Mouse (Mus musculus) heart, embryonic 11.5 days (tissue): ENCODE results near the gene Sp1. TPM values are rescaled to one million over a fixed set of nuclear protein-coding genes. Genes with fewer than 3 reads are reported as not detected.
A peak's percentile ranks its signal among the peaks of the same experiment; 100 is the strongest.

Source experiments
- ATAC-seq: fragments of 200-750 bp; cut with Nextera tagmentation; replicated peaks from 2 replicates; pipeline ENCODE4 v1.8.0; 2017; ENCODE audit warnings: moderate library complexity; ENCODE audit not compliant: insufficient number of reproducible peaks, low FRiP score, low TSS enrichment
- H3K27ac ChIP-seq: fragments of 300-500 bp; sonication (generic); 2 replicates; pipeline ENCODE4 v1.5.1; 2014; ENCODE audit warnings: mild to moderate bottlenecking, low read depth, low read length
- H3K27me3 ChIP-seq: fragments of 300-500 bp; sonication (generic); 2 replicates; pipeline ENCODE4 v1.6.1; 2014; ENCODE audit warnings: mild to moderate bottlenecking, low read length, mixed read lengths; ENCODE audit not compliant: control insufficient read depth, insufficient read depth
- H3K36me3 ChIP-seq: fragments of 300-500 bp; sonication (generic); 2 replicates; pipeline ENCODE4 v1.6.1; 2014; ENCODE audit warnings: mild to moderate bottlenecking, low read length, moderate library complexity, mixed read lengths; ENCODE audit not compliant: control insufficient read depth, insufficient read depth
- H3K4me1 ChIP-seq: fragments of 300-500 bp; sonication (generic); 2 replicates; pipeline ENCODE4 v1.6.1; 2014; ENCODE audit warnings: low read length; ENCODE audit not compliant: control insufficient read depth, insufficient read depth
- H3K4me2 ChIP-seq: fragments of 300-500 bp; sonication (generic); 2 replicates; pipeline ENCODE4 v1.6.1; 2014; ENCODE audit warnings: mild to moderate bottlenecking, moderate library complexity
- H3K4me3 ChIP-seq: fragments of 300-500 bp; sonication (generic); 2 replicates; pipeline ENCODE4 v1.5.1; 2014; ENCODE audit warnings: low read depth, low read length
- H3K9ac ChIP-seq: fragments of 300-500 bp; sonication (generic); 2 replicates; pipeline ENCODE4 v1.6.1; 2014; ENCODE audit warnings: mild to moderate bottlenecking, low read depth, low read length, moderate library complexity
- H3K9me3 ChIP-seq: fragments of 300-500 bp; sonication (generic); replicated peaks from 2 replicates; pipeline ENCODE4 v1.6.1; 2016; ENCODE audit warnings: low read length; ENCODE audit not compliant: control insufficient read depth
- WGBS: fragments of 180-500 bp; shearing (Covaris S2); extraction: QIAGEN DNeasy Blood & Tissue Kit; methylation state at CpG from one replicate; pipeline ENCODE4 v1.1.7; 2014; ENCODE audit not compliant: insufficient replicate concordance; 5-methylcytosine and 5-hydroxymethylcytosine counted together
- polyA plus RNA-seq: library from polyadenylated mRNA; unstranded; fragments of >200 nt; fragmentation: Nextera tagmentation; extraction: Ambion mirVana; gene quantifications from 2 replicates; pipeline ENCODE4 v1.2.1, GENCODE M21; 2014

Gene Sp1
- 7.5 and 8.1 TPM in 2 replicates for polyA plus RNA-seq

DNA sequence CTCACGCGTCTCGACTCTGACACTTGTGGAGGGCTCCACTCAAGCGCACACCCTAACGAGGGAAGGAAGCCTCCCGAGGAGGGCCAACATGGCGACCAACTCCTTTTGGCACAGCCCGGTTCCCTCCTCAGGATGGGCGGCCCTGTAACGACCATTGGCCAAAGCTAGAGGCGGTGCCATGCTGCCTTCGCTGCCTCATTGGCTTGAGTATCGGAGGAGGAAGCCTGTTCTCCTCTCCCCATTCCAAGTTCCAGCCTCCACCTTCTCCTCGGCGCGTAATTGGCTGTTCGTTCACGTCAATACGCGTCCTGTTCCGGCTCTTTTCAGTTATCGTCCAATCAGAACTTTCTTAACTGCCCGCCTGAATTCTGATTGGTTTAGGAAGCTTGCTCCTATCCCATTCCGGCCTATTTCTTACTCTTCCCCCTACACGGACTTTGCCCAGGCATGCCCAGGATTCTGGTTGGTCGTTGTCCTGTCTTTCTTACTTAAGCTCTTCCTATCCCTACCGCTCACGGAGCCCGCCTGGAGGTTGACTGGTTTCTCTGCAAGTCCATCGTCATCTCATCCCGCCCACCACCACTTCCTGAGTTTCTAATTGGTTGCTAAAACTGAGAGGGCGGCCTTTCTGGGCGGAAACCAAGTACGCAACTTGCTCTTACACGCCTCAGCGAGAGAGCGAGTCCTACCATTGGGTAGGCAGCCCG is at the start of gene Sp1:
Gene Sp1 (plus strand): TSS at position 655 of the 707 bp plus-strand sequence.
- Histone ChIP-seq H3K27ac (peak within 1 kb of the TSS; percentile 99), H3K9ac (peak within 1 kb of the TSS; percentile 93), H3K4me1 (peaks cover 10% of the 10 kb centered on the region; the same call in 1 of the 2 replicates), H3K27me3 (no peaks in the 10 kb centered on the region), H3K4me3 (peak within 1 kb of the TSS; percentile 77), H3K36me3 (peaks cover 29% of the 10 kb centered on the region), H3K9me3 (no peaks in the 10 kb centered on the region), H3K4me2 (peak within 1 kb of the TSS; percentile 67)
- ATAC-seq, result peak; percentile 94
- under 1% methylated on average over 37 of the region's 38 CpGs for WGBS

DNA sequence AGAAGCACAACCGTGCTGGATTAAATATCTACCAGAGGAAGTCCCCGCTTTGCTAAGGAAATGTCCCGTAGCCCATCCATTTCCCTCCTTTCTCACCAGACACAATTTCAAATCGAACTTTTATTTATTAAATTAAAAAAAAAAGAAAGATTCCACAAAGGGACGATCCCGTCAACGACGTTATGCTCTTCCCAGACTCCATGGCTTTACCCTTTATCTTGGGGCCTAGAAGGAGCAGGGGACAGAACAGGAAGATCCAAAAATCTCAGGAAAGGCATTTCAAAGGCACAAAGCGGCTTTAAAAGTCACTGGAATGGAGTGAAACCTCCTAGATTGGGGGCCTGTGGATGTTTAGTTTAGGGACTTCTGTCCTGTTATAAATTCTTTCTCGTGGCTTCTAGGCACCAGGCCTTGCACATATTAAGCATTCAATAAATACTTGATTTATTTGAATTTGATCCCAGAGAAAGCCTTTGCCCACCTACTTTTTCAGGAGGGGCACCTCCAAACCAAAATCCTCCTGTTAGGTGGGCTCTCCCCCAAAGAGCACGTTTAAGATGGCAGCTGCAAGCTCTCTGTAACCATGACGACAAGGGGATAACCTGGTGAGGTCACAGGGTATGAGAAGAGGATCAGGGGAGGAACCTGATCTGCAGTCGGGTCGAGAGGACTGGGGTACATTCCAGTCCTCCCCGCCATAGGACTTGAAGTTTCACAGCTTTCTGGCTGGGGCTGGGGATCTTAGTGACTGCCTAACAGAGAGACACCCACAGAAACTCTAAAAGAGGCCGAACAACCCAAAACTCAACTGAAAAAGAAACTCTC is 49.2 kb upstream of the Sp1 start:
- ATAC-seq, result no peak
- peak overlapping the region; percentile 45 for H3K4me3 ChIP-seq
- WGBS, result 26% methylated on average over 16 of the region's 16 CpGs
- peak overlapping the region; percentile 63 for H3K9ac ChIP-seq
- H3K36me3 ChIP-seq, result no peaks in the 10 kb centered on the region
- peak overlapping the region; percentile 86 for H3K4me2 ChIP-seq
- H3K4me1 ChIP-seq, result peaks cover 20% of the 10 kb centered on the region
- H3K27me3 ChIP-seq, result peaks cover 44% of the 10 kb centered on the region
- H3K27ac ChIP-seq, result peak overlapping the region; percentile 74
- H3K9me3 ChIP-seq, result no peaks in the 10 kb centered on the region

DNA sequence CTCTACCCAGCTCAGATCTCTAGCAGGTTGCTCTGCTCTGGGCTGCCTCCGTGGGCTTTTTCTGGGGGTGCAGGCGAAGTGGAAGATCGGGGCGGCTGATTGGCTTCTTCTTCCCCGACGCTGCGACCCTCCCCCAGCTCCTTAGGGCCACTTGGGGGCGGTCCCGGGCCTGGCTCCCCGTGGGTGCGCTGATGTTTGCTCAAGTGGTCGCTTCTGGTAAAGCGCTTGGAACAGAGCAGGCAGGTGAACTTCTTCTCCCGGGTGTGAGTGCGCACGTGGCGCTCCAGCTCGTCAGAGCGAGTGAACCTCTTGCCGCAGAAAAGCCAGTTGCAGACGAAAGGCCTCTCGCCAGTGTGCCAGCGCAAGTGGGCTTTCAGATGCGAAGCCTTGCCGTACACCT is 47.8 kb upstream of the Sp1 start:
- no peak overlapping the region for H3K27ac ChIP-seq
- peak overlapping the region; percentile 30 for H3K4me3 ChIP-seq
- H3K9ac ChIP-seq, result no peak overlapping the region
- peaks cover 20% of the 10 kb centered on the region for H3K4me1 ChIP-seq
- no peaks in the 10 kb centered on the region for H3K36me3 ChIP-seq
- 2% methylated on average over 25 of the region's 25 CpGs for WGBS
- peak overlapping the region; percentile 50 for H3K4me2 ChIP-seq
- no peaks in the 10 kb centered on the region for H3K9me3 ChIP-seq
- peaks cover 45% of the 10 kb centered on the region for H3K27me3 ChIP-seq
- ATAC-seq, result no peak

DNA sequence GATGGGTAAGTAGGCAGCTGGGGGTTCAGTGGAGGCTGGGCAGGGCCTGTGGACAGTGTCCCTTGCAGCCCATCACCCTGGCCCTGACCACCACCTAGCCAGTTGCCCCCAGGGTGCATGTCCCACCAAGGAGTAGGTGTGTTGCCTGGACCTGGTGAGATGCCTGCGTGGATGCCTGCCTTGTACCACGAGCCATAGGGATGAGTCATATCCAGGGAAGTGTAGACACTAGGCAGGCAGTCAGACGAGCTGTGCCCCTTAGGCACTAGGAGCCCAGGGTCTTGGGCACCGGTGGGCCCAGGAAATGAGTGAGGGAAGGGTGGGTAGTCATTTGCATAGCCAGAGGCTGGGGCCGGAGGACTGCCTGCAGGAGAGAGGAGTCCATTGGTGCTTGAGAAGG is 47.1 kb upstream of the Sp1 start:
- no peak; the same call in 1 of the 2 replicates for ATAC-seq
- Histone ChIP-seq H3K4me2 (no peak overlapping the region), H3K4me3 (0 out of 2 replicates have a peak overlapping the region, but pooled peaks have one; percentile 30), H3K4me1 (peaks cover 20% of the 10 kb centered on the region), H3K27ac (no peak overlapping the region), H3K36me3 (no peaks in the 10 kb centered on the region), H3K9me3 (no peaks in the 10 kb centered on the region), H3K9ac (no peak overlapping the region), H3K27me3 (peaks cover 47% of the 10 kb centered on the region)
- WGBS, result 22% methylated on average over 5 of the region's 5 CpGs

DNA sequence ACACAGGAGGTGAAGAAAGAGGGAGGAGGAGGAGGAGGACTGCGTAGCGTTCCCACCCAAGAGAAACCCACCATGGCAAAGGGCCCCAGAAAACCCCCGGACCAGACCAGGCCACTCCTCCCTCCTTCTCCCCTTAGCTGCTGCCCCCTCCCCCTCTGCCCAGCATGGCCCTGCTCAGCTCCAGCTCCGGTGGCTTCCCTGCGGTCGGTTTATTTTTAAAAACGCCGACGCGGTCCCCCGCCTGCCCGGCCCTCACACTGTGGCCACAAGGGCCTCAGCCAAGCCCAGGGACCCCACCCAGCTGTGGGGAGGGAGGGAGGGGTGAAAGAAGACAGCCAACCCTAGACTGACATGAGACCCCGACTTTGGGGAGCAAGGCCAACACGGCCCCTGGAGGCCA is 43.3 kb upstream of the Sp1 start:
- H3K27me3 ChIP-seq, result peaks cover 38% of the 10 kb centered on the region
- no peak for ATAC-seq
- 5% methylated on average over 14 of the region's 14 CpGs for WGBS
- no peaks in the 10 kb centered on the region for H3K36me3 ChIP-seq
- peak overlapping the region; percentile 25 for H3K4me3 ChIP-seq
- peak overlapping the region; percentile 69 for H3K9ac ChIP-seq
- peak overlapping the region; percentile 50; the same call in 1 of the 2 replicates for H3K27ac ChIP-seq
- H3K4me2 ChIP-seq, result peak overlapping the region; percentile 60
- H3K9me3 ChIP-seq, result no peaks in the 10 kb centered on the region
- peaks cover 19% of the 10 kb centered on the region for H3K4me1 ChIP-seq

DNA sequence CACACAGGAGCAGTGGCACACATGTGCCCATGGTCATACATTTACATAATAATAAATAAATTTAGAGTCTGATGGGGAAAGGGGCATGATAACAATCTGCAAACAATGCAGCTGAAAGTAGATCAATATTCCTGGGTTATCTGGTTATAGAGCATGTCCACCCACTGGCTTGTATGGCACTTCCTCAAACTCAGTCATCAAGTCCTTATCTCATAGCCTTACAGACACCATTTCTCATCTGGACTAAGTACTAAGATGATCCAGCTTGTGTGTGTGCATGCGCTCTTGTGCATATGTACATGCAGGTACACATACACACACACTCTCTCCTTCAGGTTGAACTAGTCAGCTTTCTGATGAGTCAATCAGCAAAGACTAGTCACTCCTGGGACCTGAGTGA is 41.3 kb upstream of the Sp1 start:
- no peak for ATAC-seq
- H3K27ac ChIP-seq, result no peak overlapping the region
- 82% methylated on average over 1 of the region's 1 CpGs for WGBS
- H3K9ac ChIP-seq, result no peak overlapping the region
- H3K4me2 ChIP-seq, result no peak overlapping the region
- no peaks in the 10 kb centered on the region for H3K9me3 ChIP-seq
- peaks cover 6% of the 10 kb centered on the region for H3K4me1 ChIP-seq
- H3K27me3 ChIP-seq, result peaks cover 18% of the 10 kb centered on the region
- no peak overlapping the region for H3K4me3 ChIP-seq
- H3K36me3 ChIP-seq, result no peaks in the 10 kb centered on the region

DNA sequence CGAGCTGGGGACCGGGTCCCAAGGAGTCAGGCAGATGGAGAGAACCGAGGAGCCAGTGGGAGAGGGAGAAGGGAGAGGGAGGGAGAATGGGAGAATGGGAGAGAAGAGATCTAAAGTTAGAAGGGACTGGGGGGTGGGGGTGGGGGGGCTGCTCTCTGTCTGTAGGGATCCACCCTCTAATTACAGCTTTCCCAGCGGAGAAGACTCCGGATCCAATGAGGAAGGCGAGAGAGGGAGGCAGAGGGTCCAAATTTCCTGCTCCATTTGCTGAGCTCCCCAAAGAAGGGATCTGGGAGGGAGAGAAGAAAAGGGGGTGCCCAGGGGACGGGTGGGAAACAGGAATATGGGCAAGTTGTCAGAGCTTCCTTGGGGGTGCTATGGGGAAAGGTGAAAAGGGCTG is 39.7 kb upstream of the Sp1 start:
- 7% methylated on average over 7 of the region's 7 CpGs for WGBS
- Histone ChIP-seq H3K27me3 (peaks cover 15% of the 10 kb centered on the region), H3K4me2 (peak overlapping the region; percentile 67), H3K4me1 (peaks cover 17% of the 10 kb centered on the region), H3K27ac (no peak overlapping the region), H3K36me3 (no peaks in the 10 kb centered on the region), H3K9me3 (no peaks in the 10 kb centered on the region), H3K9ac (peak overlapping the region; percentile 31; the same call in 1 of the 2 replicates), H3K4me3 (peak overlapping the region; percentile 27; the same call in 1 of the 2 replicates)
- no peak for ATAC-seq

DNA sequence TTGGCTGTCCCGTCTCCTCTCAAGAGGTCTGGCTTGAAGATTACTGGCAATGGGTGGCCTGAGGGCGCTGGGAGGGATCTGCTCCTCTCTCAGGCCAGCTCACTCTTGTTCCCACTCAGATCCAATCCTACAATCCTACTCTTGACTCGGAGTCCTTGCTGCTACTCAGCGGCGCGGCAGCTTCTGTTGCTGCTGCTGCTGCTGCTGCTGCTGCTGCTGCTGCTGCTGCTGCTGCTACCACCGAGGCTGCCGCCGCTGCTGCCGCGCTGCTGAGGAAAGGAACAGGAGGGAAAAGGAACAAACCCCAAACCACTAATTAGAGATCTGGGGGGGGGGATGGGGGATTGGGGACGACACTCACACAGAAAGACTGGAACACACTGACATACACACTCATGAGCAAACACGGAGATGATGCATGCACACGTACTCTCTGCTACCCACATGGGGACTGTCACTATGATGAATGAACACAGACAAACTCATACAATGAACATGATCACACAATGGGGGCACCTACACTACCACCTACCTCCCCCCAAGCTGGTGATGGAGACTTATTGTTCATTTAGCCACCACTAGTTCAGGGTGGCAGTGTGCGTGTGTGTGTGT is 39.1 kb upstream of the Sp1 start, which contains the start of gene Sp7:
Gene Sp7 (minus strand): TSS at position 450 of the 612 bp plus-strand sequence.
- peaks cover 17% of the 10 kb centered on the region for H3K4me1 ChIP-seq
- peak within 1 kb of the TSS; percentile 27; the same call in 1 of the 2 replicates for H3K4me3 ChIP-seq
- ATAC-seq, result no peak
- peaks cover 21% of the 10 kb centered on the region for H3K27me3 ChIP-seq
- H3K9ac ChIP-seq, result peak within 1 kb of the TSS; percentile 31; the same call in 1 of the 2 replicates
- no peaks in the 10 kb centered on the region for H3K9me3 ChIP-seq
- no peaks in the 10 kb centered on the region for H3K36me3 ChIP-seq
- H3K4me2 ChIP-seq, result peak within 1 kb of the TSS; percentile 67
- 8% methylated on average over 15 of the region's 15 CpGs for WGBS
- H3K27ac ChIP-seq, result no peak within 1 kb of the TSS
